Mouse (Mus musculus): ENCODE measurements around the gene Pax6. TPM values are rescaled to one million over a fixed set of nuclear protein-coding genes. Genes with fewer than 3 reads are reported as not detected.

The Pax6 gene
- total RNA-seq, 2 experiments from 2014 or later: 8.1 to 12.4 TPM

DNA sequence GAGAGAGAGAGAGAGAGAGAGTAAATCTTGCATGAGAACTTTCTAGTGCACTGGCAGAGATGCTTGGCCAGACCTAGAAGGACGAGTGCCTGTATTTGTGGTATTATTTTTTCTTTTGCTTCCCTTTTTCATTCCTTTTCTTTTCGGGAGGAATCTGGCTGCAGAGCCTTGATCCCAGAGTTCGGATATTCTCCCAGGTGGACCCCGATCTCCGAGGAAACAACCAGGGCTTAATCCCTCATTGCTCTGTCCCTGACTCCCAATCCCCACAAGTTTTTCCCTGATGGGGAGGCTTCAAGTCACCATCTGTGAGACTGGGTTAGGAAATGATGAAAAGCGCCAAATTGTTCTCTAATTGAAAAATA lies 2.0 kb downstream of the Pax6 start:
- DNase-seq (ENCODE audit: low spot score in 2 of 2): no peak
- intact Hi-C loops (cut with DNase I): no loop called here

- intact Hi-C loops (cut with DNase I): no loop called here
- DNase-seq (ENCODE audit: low spot score in 2 of 2): no peak
These were observed 2.6 kb downstream of the Pax6 start for GRCm38 (mm10) chr2:105671116-105671797.

DNA sequence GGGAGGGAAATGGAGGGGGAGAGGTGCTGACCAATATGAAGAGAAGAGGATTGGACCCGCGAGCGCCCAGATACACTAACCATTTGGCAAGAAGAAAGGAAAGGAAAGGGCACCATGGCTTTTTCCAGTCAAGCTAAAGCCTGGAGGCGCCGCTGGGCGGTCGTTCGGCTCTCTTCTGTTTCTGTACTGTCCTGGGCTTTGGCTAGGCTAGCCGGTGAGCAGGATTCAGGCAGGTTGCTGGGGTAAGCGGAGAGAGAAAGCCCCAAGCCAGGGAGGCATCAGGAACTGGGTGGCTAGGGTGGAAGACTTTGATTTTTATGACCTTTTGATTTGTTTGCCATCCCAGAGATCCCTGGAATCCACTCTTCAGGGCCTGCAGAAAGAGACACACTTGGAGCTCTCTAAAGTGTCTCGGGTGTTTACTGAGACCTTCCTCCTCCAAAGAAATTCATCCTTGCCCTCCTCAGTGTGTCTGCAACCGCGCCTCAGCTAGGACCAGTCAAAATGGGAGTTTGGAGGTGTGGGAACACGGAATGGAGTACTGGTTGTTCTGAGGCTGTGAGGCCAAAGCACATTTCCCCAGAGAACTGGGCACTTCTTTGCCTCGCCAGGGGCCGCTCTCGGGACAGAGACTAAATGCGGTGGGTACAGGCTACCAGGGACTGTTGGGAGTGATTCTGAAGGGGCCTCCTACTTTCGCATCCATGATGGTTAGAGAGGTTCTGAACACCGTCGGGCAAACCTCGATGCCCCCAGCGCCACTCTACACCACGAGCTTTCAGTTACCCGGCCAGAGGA lies 3.3 kb downstream of the Pax6 start:
- DNase-seq (ENCODE audit: low spot score in 2 of 2): no peak
- intact Hi-C loops (cut with DNase I): no loop called here

DNA sequence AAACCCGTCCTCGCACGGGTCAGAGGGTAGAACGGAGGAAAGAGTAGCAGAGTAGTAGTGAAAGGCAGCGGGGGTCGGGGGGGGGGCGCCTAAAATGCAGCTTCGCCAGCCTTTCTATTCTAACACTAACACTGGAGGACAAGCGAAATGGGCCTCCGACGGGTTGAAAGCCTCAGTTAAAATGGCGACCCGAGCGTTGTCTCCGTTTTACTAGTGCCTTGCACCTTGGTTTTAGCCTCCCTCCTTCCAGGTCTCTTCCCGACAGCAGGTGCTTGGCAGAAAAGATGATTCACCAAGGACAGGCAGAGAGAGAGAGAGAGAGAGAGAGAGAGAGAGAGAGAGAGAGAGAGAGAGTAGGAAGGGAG lies 3.9 kb downstream of the Pax6 start:
- no peak for DNase-seq (ENCODE audit: low spot score in 2 of 2)
- intact Hi-C loops (cut with DNase I): no loop called here

GRCm38 (mm10) chr2:105673054-105673453 lies 4.4 kb downstream of the Pax6 start:
- intact Hi-C loops (cut with DNase I): no loop called here
- no peak for DNase-seq (ENCODE audit: low spot score in 2 of 2)

GRCm38 (mm10) chr2:105673631-105674060 lies 4.9 kb downstream of the Pax6 start:
- peak in 1 of 2 experiments; percentile 4 for DNase-seq (ENCODE audit: low spot score in 2 of 2)
- intact Hi-C loops (cut with DNase I): no loop called here

GRCm38 (mm10) chr2:105674061-105674874 lies 5.6 kb downstream of the Pax6 start:
- intact Hi-C loops (cut with DNase I): no loop called here
- DNase-seq (ENCODE audit: low spot score in 2 of 2): peak in 1 of 2 experiments; percentile 8

DNA sequence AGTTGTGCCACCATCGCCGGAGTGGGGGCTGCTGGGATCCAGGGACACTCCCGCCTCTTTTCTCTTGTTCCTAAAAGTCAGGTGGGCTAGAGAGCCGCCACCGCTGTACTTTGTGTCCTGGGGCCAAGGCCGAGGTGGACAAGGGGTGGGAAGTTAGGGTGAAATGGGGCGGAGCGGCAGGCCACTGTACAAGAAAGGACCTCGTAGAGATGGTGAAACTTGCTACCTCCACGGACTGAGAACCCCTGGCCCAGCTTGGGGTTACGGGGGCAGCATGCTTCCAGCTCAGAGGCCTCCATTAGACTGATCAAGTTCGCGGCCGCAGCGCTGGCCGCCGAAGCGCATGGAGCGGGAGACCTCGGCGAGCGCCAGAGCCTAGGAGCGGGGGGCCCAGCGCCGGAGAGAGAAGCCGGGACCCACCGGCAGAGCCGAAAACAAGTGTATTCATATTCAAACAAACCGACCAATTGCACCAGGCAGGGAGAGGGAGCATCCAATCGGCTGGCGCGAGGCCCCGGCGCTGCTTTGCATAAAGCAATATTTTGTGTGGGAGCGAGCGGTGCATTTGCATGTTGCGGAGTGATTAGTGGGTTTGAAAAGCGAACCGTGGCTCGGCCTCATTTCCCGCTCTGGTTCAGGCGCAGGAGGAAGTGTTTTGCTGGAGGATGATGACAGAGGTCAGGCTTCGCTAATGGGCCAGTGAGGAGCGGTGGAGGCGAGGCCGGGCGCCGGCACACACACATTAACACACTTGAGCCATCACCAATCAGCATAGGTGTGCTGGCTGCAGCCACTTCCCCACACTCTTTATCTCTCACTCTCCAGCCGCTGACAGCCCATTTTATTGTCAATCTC lies 6.4 kb downstream of the Pax6 start:
- peak; percentile 67 to 73 for DNase-seq (ENCODE audit: low spot score in 2 of 2)
- intact Hi-C loops (cut with DNase I): loop anchor here (5.0 kb wide), 1 partner anchor 543 kb away; no protein-coding TSS in a partner anchor

GRCm38 (mm10) chr2:105675730-105676079 lies 7.0 kb downstream of the Pax6 start:
- intact Hi-C loops (cut with DNase I): loop anchor here (5.0 kb wide), 1 partner anchor 543 kb away; no protein-coding TSS in a partner anchor
- DNase-seq (ENCODE audit: low spot score in 2 of 2): no peak

DNA sequence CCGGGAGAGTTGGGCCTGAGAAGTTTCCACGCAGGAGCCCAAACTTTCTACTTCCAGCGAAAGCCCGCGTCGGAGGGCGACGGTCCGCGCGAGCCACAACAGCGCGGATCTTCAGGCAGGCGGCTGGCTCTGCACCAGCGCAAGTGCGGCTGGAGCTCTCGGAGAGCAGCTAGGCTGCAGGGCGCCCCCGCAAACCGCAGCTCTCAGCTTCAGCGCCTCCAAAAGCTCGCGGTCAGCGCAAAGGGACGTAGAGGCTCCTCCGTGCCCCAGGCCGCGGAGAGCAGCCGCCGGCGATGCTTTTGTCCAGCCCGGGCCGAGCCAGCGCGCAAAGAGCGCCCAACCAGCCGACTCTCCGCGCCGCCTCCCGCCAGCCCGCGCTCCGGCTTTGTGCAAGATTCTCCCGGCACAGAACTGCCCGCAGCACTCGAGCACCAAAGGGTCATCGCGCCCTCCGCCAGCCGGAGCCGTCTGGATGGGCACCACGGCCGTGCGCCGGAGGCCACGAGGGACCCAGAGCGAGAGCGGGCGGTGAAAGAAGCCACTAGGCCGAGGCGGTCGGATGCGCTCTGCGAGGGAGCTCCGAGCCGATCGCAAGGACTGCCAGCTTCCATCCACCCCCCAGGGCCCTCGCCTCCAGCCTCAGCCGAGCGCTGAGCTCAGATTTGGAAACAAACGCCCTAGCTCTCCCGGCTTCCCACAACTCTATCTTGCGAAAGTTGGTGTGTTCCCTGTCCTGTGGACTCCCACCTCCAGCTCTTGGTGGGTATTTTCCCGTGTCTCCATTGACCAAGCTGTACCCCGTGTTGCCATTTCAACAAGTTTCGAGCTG lies 7.6 kb downstream of the Pax6 start:
- intact Hi-C loops (cut with DNase I): loop anchor here (5.0 kb wide), 1 partner anchor 544 kb away; no protein-coding TSS in a partner anchor
- DNase-seq (ENCODE audit: low spot score in 2 of 2): peak; percentile 52 to 65

- intact Hi-C loops (cut with DNase I): loop anchor here (5.0 kb wide), 1 partner anchor 545 kb away; no protein-coding TSS in a partner anchor
- no peak for DNase-seq (ENCODE audit: low spot score in 2 of 2)
These were observed 8.3 kb downstream of the Pax6 start for GRCm38 (mm10) chr2:105676909-105677433.

- no peak for DNase-seq (ENCODE audit: low spot score in 2 of 2)
- intact Hi-C loops (cut with DNase I): loop anchor here (5.0 kb wide), 1 partner anchor 545 kb away; no protein-coding TSS in a partner anchor
These were observed 8.9 kb downstream of the Pax6 start for GRCm38 (mm10) chr2:105677434-105678105.

DNA sequence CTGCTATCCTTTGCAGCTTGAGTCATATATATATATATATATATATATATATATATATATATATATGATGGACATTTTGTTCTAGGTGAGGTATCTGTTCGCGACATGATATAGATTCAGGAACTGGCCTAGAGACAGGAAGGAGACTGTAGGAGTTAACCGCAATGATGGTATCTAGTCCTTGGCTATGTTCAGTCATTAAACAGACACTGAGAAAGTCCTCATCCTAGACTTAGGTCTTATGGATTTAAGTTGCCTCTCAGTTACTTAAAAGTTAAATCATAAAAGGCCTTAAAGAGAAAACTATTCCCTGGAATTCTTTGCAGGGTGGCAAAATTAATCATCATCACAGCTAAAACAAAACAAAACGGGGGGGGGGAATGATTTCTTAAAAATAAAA lies 9.6 kb downstream of the Pax6 start:
- no peak for DNase-seq (ENCODE audit: low spot score in 2 of 2)
- intact Hi-C loops (cut with DNase I): loop anchor here (5.0 kb wide), 1 partner anchor 546 kb away; no protein-coding TSS in a partner anchor

- no peak for DNase-seq (ENCODE audit: low spot score in 2 of 2)
- intact Hi-C loops (cut with DNase I): loop anchor here (5.0 kb wide), 1 partner anchor 547 kb away; no protein-coding TSS in a partner anchor
These were observed 10.2 kb downstream of the Pax6 start for GRCm38 (mm10) chr2:105678880-105679321.

DNA sequence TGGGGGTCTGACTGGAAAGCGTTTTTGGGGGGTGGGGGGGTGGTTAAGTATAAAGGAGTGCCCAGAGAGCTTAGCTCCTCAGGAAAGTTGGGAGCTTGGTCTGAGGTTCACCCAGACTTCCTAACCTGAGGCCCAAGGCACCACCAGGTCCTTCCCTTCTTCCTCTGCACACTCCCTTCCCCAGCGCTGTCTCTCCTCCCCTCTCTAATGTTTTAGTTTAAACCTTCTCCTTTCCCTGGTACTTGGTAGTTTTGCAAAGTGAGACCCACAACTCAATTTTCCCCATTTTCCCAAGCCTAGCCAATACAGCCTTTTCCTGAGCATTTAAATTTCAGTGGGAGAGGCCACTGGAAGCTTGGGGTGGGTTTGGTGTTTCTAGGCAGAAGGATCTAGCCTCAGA lies 10.6 kb downstream of the Pax6 start:
- no peak for DNase-seq (ENCODE audit: low spot score in 2 of 2)
- intact Hi-C loops (cut with DNase I): loop anchor here (5.0 kb wide), 1 partner anchor 547 kb away; no protein-coding TSS in a partner anchor

- DNase-seq (ENCODE audit: low spot score in 2 of 2): peak in 1 of 2 experiments; percentile 4
- intact Hi-C loops (cut with DNase I): no loop called here
These were observed 11.7 kb downstream of the Pax6 start for GRCm38 (mm10) chr2:105680146-105680998.
